Mouse (Mus musculus): ENCODE results near the gene Etv2. TPM values are rescaled to one million over a fixed set of nuclear protein-coding genes. Genes with fewer than 3 reads are reported as not detected.

Etv2 gene
- polyA plus RNA-seq, 1 experiment, result not detected

DNA sequence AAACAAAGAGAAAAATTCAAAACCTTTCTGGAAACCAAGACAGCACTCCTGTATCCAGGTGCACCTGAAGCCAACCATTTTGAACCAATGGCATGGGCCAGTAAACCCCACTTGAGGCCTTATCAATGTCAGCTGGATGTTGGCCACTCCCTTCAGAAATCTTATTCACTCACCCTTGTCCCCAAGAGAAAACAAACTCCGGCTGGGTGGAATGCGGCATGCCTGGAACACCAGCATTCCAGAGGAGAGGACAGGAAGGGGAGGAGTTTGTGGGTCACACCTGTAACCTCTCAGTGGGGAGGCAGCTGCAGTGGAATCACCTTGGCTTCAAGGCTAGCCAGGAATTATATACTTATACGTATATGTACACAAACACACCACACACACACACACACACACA lies 33.1 kb downstream of the Etv2 start:
- Histone ChIP-seq H3K4me1 (ENCODE audit: control insufficient read depth, insufficient read depth, low read length) (no peaks in the 10 kb centered on the region), H3K4me3 (ENCODE audit: insufficient read depth, low read length) (no peak overlapping the region), H3K27ac (ENCODE audit: insufficient read depth, low read length) (no peak overlapping the region)
- TF ChIP-seq CTCF (IDR thresholded peaks at IDR 0.05; ENCODE audit: borderline replicate concordance, insufficient read depth, low read length) (no peak), POLR2A (IDR thresholded peaks at IDR 0.05; ENCODE audit: low read depth, low read length) (no peak)

GRCm38 (mm10) chr7:30600651-30601050 lies 35.0 kb downstream of the Etv2 start:
- H3K4me1 ChIP-seq (ENCODE audit: control insufficient read depth, insufficient read depth, low read length), result no peaks in the 10 kb centered on the region
- no peak overlapping the region for H3K4me3 ChIP-seq (ENCODE audit: insufficient read depth, low read length)
- no peak overlapping the region for H3K27ac ChIP-seq (ENCODE audit: insufficient read depth, low read length)
- TF ChIP-seq CTCF (IDR thresholded peaks at IDR 0.05; ENCODE audit: borderline replicate concordance, insufficient read depth, low read length) (no peak), POLR2A (IDR thresholded peaks at IDR 0.05; ENCODE audit: low read depth, low read length) (no peak)

DNA sequence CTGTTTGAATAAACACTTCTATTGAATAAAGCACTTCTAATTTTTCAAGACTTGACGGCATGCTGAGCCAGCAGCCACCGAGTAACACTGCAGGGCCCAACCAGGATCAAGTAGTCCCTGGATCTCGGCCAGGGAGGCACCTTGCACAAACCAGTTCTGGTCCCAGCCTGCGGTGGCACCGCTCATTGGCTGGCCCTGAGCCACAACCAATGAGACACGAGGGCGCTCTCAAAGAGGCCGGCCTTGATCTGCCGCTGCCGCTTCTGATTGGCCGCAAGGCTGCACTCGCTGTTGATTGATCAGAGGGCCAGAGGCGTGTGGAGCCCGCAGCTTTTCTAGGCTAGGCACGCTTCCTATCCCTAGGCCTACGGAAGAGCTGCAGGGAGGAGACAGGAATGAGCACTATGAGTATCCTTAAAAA lies 35.7 kb downstream of the Etv2 start:
- TF ChIP-seq CTCF (IDR thresholded peaks at IDR 0.05; ENCODE audit: borderline replicate concordance, insufficient read depth, low read length), result no peak
- TF ChIP-seq POLR2A (IDR thresholded peaks at IDR 0.05; ENCODE audit: low read depth, low read length), result no peak
- no peaks in the 10 kb centered on the region for H3K4me1 ChIP-seq (ENCODE audit: control insufficient read depth, insufficient read depth, low read length)
- H3K4me3 ChIP-seq (ENCODE audit: insufficient read depth, low read length), result no peak overlapping the region
- no peak overlapping the region for H3K27ac ChIP-seq (ENCODE audit: insufficient read depth, low read length)

DNA sequence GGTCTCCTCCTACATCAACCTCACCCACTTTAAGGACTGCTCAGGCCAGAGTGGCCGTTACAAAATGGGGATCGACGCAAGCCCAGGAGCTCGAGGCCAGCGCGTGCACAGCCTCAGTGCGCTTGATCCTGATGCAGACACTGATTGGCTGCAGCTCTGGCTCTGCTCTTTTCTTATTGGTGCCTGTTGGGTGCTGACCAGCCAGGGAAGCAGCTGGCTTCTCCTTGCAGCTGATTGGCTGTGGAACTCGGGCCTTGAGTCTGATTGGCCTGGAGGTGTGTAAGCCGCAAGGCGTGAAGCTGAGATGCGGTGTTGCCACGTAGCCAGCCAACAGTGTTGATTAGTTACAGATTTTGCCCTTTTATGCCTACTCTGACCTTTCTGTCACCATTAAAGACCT lies 36.9 kb downstream of the Etv2 start, which contains the start of gene Zbtb32:
Zbtb32 (minus strand) TSS at position 124 of the 400 bp plus-strand sequence.
- Histone ChIP-seq H3K27ac (ENCODE audit: insufficient read depth, low read length) (no peak within 1 kb of the TSS), H3K4me1 (ENCODE audit: control insufficient read depth, insufficient read depth, low read length) (no peaks in the 10 kb centered on the region), H3K4me3 (ENCODE audit: insufficient read depth, low read length) (no peak within 1 kb of the TSS)
- TF ChIP-seq POLR2A (IDR thresholded peaks at IDR 0.05; ENCODE audit: low read depth, low read length) (no peak), CTCF (IDR thresholded peaks at IDR 0.05; ENCODE audit: borderline replicate concordance, insufficient read depth, low read length) (no peak)

- TF ChIP-seq CTCF (IDR thresholded peaks at IDR 0.05; ENCODE audit: borderline replicate concordance, insufficient read depth, low read length), result no peak
- TF ChIP-seq POLR2A (IDR thresholded peaks at IDR 0.05; ENCODE audit: low read depth, low read length), result no peak
- no peaks in the 10 kb centered on the region for H3K4me1 ChIP-seq (ENCODE audit: control insufficient read depth, insufficient read depth, low read length)
- H3K27ac ChIP-seq (ENCODE audit: insufficient read depth, low read length), result no peak overlapping the region
- H3K4me3 ChIP-seq (ENCODE audit: insufficient read depth, low read length), result no peak overlapping the region
Measured at GRCm38 (mm10) chr7:30596811-30597210, 38.8 kb downstream of the Etv2 start.

GRCm38 (mm10) chr7:30596093-30596492 lies 39.6 kb downstream of the Etv2 start:
- Histone ChIP-seq H3K4me3 (ENCODE audit: insufficient read depth, low read length) (no peak overlapping the region), H3K27ac (ENCODE audit: insufficient read depth, low read length) (no peak overlapping the region), H3K4me1 (ENCODE audit: control insufficient read depth, insufficient read depth, low read length) (no peaks in the 10 kb centered on the region)
- TF ChIP-seq POLR2A (IDR thresholded peaks at IDR 0.05; ENCODE audit: low read depth, low read length), result no peak
- TF ChIP-seq CTCF (IDR thresholded peaks at IDR 0.05; ENCODE audit: borderline replicate concordance, insufficient read depth, low read length), result no peak

DNA sequence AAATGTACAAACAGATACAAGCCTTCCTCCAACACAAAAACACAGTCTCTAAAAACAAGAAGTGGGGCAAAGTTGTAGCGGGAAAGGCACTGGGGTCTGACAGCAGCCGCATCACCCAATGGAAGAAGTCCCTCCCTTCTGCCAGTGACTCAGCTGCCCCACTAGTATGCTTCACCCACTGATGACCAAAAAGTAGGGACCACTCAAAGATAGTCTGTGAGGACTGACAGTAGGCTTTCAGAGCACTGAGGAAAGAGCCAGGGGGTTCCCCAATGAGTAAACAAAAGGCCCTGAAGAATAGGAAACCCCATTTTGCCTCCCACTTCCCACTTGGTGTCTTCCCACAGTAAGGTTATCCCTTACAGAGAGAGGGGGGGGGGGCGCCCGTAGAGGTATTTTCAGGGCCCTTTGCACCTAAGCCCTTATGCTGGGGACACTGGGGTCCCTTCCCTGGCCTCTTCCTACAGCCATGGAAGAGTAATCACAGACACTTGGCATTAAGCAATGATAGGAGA lies 41.1 kb downstream of the Etv2 start:
- no peak overlapping the region for H3K4me3 ChIP-seq (ENCODE audit: insufficient read depth, low read length)
- no peaks in the 10 kb centered on the region for H3K4me1 ChIP-seq (ENCODE audit: control insufficient read depth, insufficient read depth, low read length)
- no peak overlapping the region for H3K27ac ChIP-seq (ENCODE audit: insufficient read depth, low read length)
- no peak for TF ChIP-seq POLR2A (IDR thresholded peaks at IDR 0.05; ENCODE audit: low read depth, low read length)
- TF ChIP-seq CTCF (IDR thresholded peaks at IDR 0.05; ENCODE audit: borderline replicate concordance, insufficient read depth, low read length), result no peak

DNA sequence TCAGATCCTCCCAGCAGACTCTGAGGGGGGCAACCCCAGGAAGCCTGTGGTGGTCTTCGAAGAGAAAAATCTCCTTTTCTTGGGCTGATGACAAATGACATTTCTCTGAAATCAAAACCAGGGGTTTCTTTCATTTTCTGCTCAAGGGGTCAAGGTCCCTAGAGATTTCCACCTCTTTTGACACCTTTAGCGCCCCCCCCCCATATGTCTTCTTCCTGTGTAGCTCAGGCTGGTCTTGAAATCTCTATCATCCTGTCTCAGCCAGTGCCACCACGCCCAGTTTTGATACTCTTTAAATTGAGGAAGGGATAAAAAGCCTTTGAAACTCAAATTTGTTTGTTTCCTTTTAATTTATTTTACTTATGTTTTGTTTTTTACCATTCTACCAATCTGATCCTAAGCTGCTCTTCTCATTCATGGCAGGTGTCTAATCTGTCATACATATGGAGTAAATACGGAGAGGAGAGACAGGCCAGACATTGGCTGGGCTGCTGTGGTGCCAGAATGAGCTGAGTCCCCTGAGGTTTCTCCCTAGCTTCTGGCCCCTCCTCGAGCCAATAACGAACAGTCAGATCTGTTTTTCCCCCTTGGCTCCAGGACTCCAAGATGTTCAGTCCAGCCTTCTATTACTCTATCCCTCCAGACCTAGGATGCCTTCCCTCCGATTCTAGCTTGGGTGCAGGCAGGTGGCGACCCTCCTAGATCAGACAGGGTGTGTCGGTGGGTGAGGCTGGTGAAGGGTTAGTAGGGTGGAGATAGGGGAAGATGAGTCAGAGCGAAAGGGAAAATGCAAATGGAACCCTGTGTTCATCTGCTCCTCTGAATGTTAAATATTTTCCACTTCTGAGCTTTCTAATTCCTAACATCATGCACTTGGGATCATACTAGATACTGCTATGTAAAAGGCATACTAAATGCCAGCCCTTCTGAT lies 41.8 kb downstream of the Etv2 start:
- TF ChIP-seq POLR2A (IDR thresholded peaks at IDR 0.05; ENCODE audit: low read depth, low read length), result no peak
- TF ChIP-seq CTCF (IDR thresholded peaks at IDR 0.05; ENCODE audit: borderline replicate concordance, insufficient read depth, low read length), result no peak

GRCm38 (mm10) chr7:30592772-30593423 lies 42.8 kb downstream of the Etv2 start:
- H3K4me1 ChIP-seq (ENCODE audit: control insufficient read depth, insufficient read depth, low read length), result no peaks in the 10 kb centered on the region
- H3K27ac ChIP-seq (ENCODE audit: insufficient read depth, low read length), result no peak overlapping the region
- no peak overlapping the region for H3K4me3 ChIP-seq (ENCODE audit: insufficient read depth, low read length)
- no peak for TF ChIP-seq POLR2A (IDR thresholded peaks at IDR 0.05; ENCODE audit: low read depth, low read length)
- TF ChIP-seq CTCF (IDR thresholded peaks at IDR 0.05; ENCODE audit: borderline replicate concordance, insufficient read depth, low read length), result no peak

More for the DNA sequence above, 41.8 kb downstream of the Etv2 start:
- no peaks in the 10 kb centered on the region for H3K4me1 ChIP-seq (ENCODE audit: control insufficient read depth, insufficient read depth, low read length)
- no peak overlapping the region for H3K27ac ChIP-seq (ENCODE audit: insufficient read depth, low read length)
- H3K4me3 ChIP-seq (ENCODE audit: insufficient read depth, low read length), result no peak overlapping the region

GRCm38 (mm10) chr7:30591605-30591951 lies 44.1 kb downstream of the Etv2 start:
- Histone ChIP-seq H3K4me1 (ENCODE audit: control insufficient read depth, insufficient read depth, low read length) (peaks cover 5% of the 10 kb centered on the region; the same call in 1 of the 2 replicates), H3K4me3 (ENCODE audit: insufficient read depth, low read length) (no peak overlapping the region), H3K27ac (ENCODE audit: insufficient read depth, low read length) (no peak overlapping the region)
- TF ChIP-seq CTCF (IDR thresholded peaks at IDR 0.05; ENCODE audit: borderline replicate concordance, insufficient read depth, low read length), result no peak
- TF ChIP-seq POLR2A (IDR thresholded peaks at IDR 0.05; ENCODE audit: low read depth, low read length), result no peak
